Comparison of ENCODE assay signal across 10 mouse cellular contexts in the genomic region with DNA sequence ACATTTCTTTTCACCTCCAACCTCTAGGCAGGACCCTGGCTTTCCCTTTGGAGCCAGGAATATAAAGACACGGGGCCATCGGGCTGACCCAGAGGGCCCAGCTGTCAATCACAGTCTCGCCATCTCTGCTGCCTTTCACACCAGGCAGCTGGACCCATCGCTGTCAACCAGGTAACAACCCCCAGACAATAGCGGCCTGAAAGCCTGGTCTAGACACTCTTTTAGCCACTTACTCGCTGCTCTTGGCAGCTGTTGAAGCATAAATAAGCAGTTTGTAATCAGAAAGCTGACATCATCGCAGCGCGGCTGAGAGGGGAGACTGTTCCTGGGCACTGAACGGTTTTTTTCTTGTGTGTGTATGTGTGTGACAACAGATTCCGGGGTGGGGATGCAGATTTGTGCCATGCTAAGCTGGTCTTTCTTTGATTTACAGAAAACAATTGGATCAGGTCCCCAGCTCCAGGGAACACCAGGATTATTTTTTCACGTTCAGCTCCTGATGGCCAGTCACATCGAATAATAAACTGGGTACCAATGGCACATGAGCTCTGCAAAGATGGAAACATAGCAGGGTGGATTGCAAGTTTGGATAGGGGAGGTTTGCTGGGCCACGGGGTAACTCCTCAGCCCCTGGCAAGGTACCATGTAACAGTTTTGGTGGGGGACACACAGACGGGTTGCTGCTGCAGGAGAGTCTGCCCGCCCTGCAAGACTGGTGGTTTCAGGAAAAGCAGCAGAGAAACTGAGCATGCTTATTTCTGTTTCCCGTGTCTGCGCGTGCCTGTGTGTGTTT.
A peak's percentile ranks its signal among the peaks of the same experiment; 100 is the strongest.
DNase-seq lines count a peak whose midpoint lies in the region; ATAC-seq and TF ChIP-seq lines count a peak whose summit lies in the region.
"Had no signal": no experiment of that assay in that cellular context is flagged by ENCODE, and none has a peak within 500 bp of the region (broad histone marks: within the 10 kb centered on the region; RNA-seq: fewer than 3 reads in every experiment).

No protein-coding gene starts in this region.

- H3K9me3 ChIP-seq in limb, embryonic 11.5 days (ENCODE audit: control insufficient read depth, low read length), result no peaks in the 10 kb centered on the region

- 0 out of 2 replicates have a peak, but pooled peaks cover 7% of the 10 kb centered on the region for H3K4me1 ChIP-seq in limb, embryonic 11.5 days (ENCODE audit: control insufficient read depth, insufficient read depth, low read length)
- H3K4me1 ChIP-seq in thymus, adult 2 months (replicated peaks; ENCODE audit: control insufficient read depth, insufficient read depth, low read length), result no peaks in the 10 kb centered on the region

- no peaks in the 10 kb centered on the region for H3K36me3 ChIP-seq in limb, embryonic 11.5 days (ENCODE audit: control insufficient read depth, insufficient read depth, low read length)
- no peaks in the 10 kb centered on the region for H3K36me3 ChIP-seq in thymus, adult 2 months (ENCODE audit: control insufficient read depth, insufficient read depth, low read length)

- no peak for TF ChIP-seq CTCF in thymus, adult 2 months (IDR thresholded peaks at IDR 0.05; ENCODE audit: borderline replicate concordance, control insufficient read depth, extremely low read depth, insufficient read depth, low read length, poor library complexity)

- H3K4me2 ChIP-seq in limb, embryonic 11.5 days (ENCODE audit: low read depth, severe bottlenecking), result no peak overlapping the region

- 62% methylated on average over 19 of the region's 19 CpGs for WGBS in limb, embryonic 11.5 days
- WGBS in thymus, adult 2 months, result 78% methylated on average over 19 of the region's 19 CpGs

- no peak overlapping the region for H3K27ac ChIP-seq in limb, embryonic 11.5 days (replicated peaks; ENCODE audit: low read depth, low read length)
- H3K27ac ChIP-seq in thymus, adult 2 months (ENCODE audit: control insufficient read depth, insufficient read depth, low read length), result no peak overlapping the region

- DNase-seq in adrenal gland, postnatal 36 days, result peak; percentile 7 to 10
- no peak for DNase-seq in adrenal gland, adult 8-10 months
- DNase-seq in right cerebral cortex, postnatal 14 days, result peak; percentile 28
- DNase-seq in right cerebral cortex, adult 18-20 months, result no peak
- no peak for DNase-seq in limb, embryonic 11.5 days (ENCODE audit: low spot score)
- no peak for DNase-seq in thymus, adult 2 months
- DNase-seq in thymus, postnatal 0 days (ENCODE audit: low spot score), result no peak
- DNase-seq in thymus, adult 18-20 months, result no peak
- DNase-seq: kidney, adult 18-20 months; lung, postnatal 4 days had no signal

- peak overlapping the region; percentile 37; the same call in 1 of the 2 replicates for H3K9ac ChIP-seq in limb, embryonic 11.5 days (ENCODE audit: low read length)

- no peak for TF ChIP-seq POLR2A in thymus, adult 2 months (IDR thresholded peaks at IDR 0.05; ENCODE audit: control insufficient read depth, extremely low read depth, insufficient read depth, low read length, poor library complexity)

- ATAC-seq in limb, embryonic 11.5 days (ENCODE audit: insufficient number of reproducible peaks, low FRiP score, low TSS enrichment, low read depth), result no peak

- H3K4me3 ChIP-seq in limb, embryonic 11.5 days (ENCODE audit: low read depth, low read length), result no peak overlapping the region
- H3K4me3 ChIP-seq in thymus, adult 2 months (ENCODE audit: control insufficient read depth, insufficient read depth, low read length), result no peak overlapping the region

- no peaks in the 10 kb centered on the region for H3K27me3 ChIP-seq in limb, embryonic 11.5 days (ENCODE audit: control insufficient read depth, insufficient read depth, low read length)
- no peaks in the 10 kb centered on the region for H3K27me3 ChIP-seq in thymus, adult 2 months (ENCODE audit: control insufficient read depth, insufficient read depth, low read length)

Comparison
In these comparisons a context has a peak if more than half of its experiments do, and no peak if none do; other contexts are left out.
1. DNase-seq: peak in adrenal gland, postnatal 36 days (2 of 2) and right cerebral cortex, postnatal 14 days (single experiment); none in adrenal gland, adult 8-10 months (single experiment), right cerebral cortex, adult 18-20 months (single experiment), limb, embryonic 11.5 days (single experiment), thymus, adult 2 months (single experiment), thymus, postnatal 0 days (single experiment) and thymus, adult 18-20 months (0 of 2).